Mouse (Mus musculus) cerebellum, adult 11-12 months (tissue): ENCODE data around the gene Prr22.

Experiments
- DNase-seq: peaks from one replicate; pipeline ENCODE4 v3.0.0; 2022

Prr22 gene

DNA sequence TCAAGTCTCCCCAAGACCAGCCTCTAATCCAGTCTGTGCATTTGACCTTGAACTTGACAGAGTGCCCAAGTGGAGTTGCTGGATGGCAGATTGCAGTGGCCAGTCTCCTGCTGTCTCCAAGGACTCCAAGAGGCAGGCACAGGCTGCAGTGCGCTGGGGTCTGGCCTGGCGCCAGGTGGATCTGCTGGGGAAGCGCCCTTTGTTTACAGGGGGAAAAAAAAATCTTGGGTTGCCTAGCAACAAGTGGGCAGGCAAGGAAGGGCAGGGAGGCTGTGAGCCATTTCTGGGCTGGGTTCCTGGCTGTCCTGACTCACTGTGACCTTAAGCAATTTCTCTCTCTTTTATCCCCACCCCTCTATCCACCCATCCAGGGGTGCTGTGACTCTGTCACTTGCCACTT lies 40.2 kb downstream of the Prr22 start:
- DNase-seq, result peak; percentile 71

DNA sequence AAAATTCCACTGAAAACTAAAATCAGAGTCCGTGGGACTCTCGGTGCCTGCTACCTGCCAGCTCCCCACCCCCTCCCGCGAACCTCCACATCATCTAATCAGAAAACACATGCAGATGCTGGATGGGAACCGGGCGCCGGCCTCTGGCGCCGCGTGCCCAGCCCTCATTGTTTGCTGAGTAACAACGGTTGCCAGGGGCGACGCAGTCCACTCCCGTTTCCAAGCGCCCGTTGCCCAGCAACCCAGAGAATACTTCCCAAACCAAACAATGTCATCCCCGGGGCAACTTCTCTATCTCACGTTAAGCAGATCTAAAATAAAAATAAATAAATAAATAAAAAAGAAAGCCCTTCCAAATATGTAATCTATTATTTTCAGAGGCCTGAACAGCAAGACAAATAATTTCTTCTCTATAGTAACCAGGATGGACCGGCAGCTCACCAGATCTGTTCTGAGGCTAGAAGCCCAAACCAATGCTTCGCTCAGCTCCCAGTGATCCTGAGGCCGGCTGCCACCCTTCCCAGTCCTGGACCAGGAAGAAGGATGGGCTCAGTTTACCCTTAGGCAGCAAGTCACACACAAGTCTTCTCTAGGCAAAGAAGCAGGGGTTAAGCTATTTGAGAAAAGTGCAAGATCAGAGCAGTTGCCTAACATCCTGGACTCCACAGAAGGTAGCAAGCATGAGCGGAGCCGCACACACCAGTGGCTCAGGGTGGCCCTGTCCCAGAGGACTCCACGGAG lies 44.4 kb downstream of the Prr22 start:
- DNase-seq, result no peak

DNA sequence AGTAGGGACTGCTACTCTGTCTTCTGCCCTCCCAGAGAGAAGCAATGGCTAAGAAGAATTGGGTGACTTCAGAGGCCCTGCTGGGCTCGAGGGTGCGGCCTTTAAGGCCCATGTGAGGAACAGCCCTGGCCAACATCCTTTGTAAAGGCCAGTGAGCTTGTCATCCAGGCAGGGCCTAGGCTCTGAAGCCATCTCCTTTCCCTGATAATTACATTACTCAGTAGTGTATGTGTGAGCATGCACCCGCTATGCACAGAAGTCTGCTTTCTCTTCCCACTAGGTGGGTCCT lies 45.0 kb downstream of the Prr22 start:
- DNase-seq, result no peak

DNA sequence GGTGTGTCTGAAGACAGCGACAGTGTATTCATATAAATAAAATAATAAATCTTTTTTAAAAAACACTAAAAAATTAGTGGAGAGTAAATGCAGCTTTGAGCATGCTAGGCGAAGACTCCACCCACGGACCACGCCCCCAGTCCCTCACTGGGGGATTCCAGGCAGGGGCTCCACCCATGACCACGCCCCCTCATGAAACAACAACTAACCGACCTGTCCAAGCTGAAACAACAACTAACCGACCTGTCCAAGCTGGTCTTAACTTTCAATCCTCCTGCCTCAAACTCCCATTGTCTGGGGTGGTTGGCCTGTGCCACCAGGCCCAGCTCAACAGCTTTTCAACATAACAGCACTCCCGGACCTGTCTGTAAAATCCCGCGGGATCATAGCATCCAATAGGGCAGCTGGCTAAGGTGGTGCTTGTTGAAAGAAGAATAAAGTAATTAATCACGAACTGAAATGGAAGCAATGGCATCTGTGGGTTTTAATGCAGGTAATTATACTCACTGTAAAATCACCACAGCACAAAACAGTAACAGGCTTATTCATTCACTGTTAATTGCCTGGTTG lies 48.1 kb downstream of the Prr22 start:
- DNase-seq, result no peak

DNA sequence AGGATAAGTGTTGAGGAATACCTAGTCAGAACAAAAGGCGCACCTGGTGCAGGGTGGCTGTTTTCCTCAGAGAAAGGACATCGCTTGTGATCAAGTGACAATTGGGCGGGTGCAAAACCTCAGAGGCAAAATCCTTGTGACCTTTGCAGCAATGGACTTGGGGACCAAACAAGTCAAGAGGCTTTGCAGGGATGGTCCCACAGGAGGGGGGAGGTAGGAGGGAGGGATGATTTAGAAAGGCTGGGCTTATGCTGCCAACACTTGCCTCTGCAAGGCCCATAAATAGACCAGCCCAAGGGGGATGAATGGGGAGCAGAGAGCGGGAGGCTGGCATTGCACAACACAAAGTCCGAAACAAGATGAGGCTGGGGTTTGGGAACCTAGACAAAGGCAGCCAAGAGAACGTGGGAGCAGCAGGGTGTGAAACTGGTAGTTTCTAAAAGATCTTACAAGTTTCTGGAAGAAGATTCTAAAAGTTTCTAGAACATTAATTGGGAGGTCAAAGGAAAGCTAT lies 49.0 kb downstream of the Prr22 start:
- DNase-seq, result no peak

DNA sequence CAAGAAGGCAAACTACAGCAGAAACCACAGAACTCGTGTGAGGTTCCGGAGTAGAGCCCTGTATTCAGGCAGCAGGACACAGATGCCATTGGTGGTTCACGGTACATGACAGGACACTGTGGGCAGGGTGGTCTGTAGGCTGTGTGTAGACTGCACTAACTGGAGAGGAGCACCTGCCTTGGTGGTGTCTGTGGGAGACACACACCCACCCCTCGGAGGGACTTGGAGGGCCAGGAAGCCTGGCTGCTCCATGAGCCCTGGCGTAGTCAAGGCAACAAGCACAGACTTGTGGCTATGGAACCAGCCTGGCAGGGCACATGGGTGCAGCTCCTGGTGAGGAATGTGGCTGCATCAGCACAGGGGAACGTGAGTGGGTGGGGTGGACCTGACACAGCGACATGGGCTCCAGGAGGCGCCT lies 49.7 kb downstream of the Prr22 start:
- no peak for DNase-seq
